Mouse (Mus musculus): Measurements from ENCODE around the gene Atp1b2. TPM values are rescaled to one million over a fixed set of nuclear protein-coding genes. Genes with fewer than 3 reads are reported as not detected.

The Atp1b2 gene
- 76.2 and 79.5 TPM in 2 replicates for polyA plus RNA-seq (2014; fragmentation: Nextera tagmentation; extraction: Ambion mirVana)

GRCm38 (mm10) chr11:69605726-69606490 is at the start of gene Atp1b2:
Atp1b2 (minus strand) TSS chr11:69605942.
- 2% methylated on average over 32 of the region's 32 CpGs for WGBS

GRCm38 (mm10) chr11:69654760-69655159 is 49.0 kb upstream of the Atp1b2 start:
- Histone ChIP-seq H3K36me3 (ENCODE audit: control insufficient read depth, insufficient read depth, low read length) (peaks cover 53% of the 10 kb centered on the region), H3K27ac (ENCODE audit: low read depth, low read length) (peak overlapping the region; percentile 51), H3K27me3 (replicated peaks; ENCODE audit: control insufficient read depth, insufficient read depth, low read length) (no peaks in the 10 kb centered on the region), H3K9ac (ENCODE audit: low read depth, low read length) (no peak overlapping the region), H3K9me3 (ENCODE audit: control insufficient read depth, low read length) (no peaks in the 10 kb centered on the region), H3K4me3 (ENCODE audit: low read depth, low read length) (no peak overlapping the region), H3K4me2 (no peak overlapping the region), H3K4me1 (replicated peaks; ENCODE audit: control insufficient read depth, insufficient read depth, low read length) (peaks cover 26% of the 10 kb centered on the region)
- DNase-seq (ENCODE audit: low spot score) (no peak), ATAC-seq (replicated peaks; ENCODE audit: low FRiP score) (no peak)
- WGBS = 42% methylated on average over 9 of the region's 9 CpGs

More at GRCm38 (mm10) chr11:69605726-69606490, at the start of gene Atp1b2:
- peak within 1 kb of the TSS; percentile 82 for H3K4me3 ChIP-seq (ENCODE audit: low read depth, low read length)
- peak; percentile 92 for ATAC-seq (replicated peaks; ENCODE audit: low FRiP score)
- H3K36me3 ChIP-seq (ENCODE audit: control insufficient read depth, insufficient read depth, low read length) = peaks cover 3% of the 10 kb centered on the region; the same call in 1 of the 2 replicates
- no peaks in the 10 kb centered on the region for H3K9me3 ChIP-seq (ENCODE audit: control insufficient read depth, low read length)
- H3K4me2 ChIP-seq = peak within 1 kb of the TSS; percentile 99
- peaks cover 64% of the 10 kb centered on the region for H3K4me1 ChIP-seq (replicated peaks; ENCODE audit: control insufficient read depth, insufficient read depth, low read length)
- H3K27me3 ChIP-seq (replicated peaks; ENCODE audit: control insufficient read depth, insufficient read depth, low read length) = no peaks in the 10 kb centered on the region; the same call in 1 of the 2 replicates
- peak within 1 kb of the TSS; percentile 85 for H3K27ac ChIP-seq (ENCODE audit: low read depth, low read length)
- DNase-seq (ENCODE audit: low spot score) = peak; percentile 84
- peak within 1 kb of the TSS; percentile 74 for H3K9ac ChIP-seq (ENCODE audit: low read depth, low read length)

- H3K9me3 ChIP-seq (ENCODE audit: control insufficient read depth, low read length) = no peaks in the 10 kb centered on the region
- no peaks in the 10 kb centered on the region for H3K27me3 ChIP-seq (replicated peaks; ENCODE audit: control insufficient read depth, insufficient read depth, low read length)
- H3K27ac ChIP-seq (ENCODE audit: low read depth, low read length) = no peak overlapping the region
- peaks cover 52% of the 10 kb centered on the region for H3K36me3 ChIP-seq (ENCODE audit: control insufficient read depth, insufficient read depth, low read length)
- 79% methylated on average over 5 of the region's 5 CpGs for WGBS
- no peak for ATAC-seq (replicated peaks; ENCODE audit: low FRiP score)
- no peak overlapping the region for H3K9ac ChIP-seq (ENCODE audit: low read depth, low read length)
- no peak for DNase-seq (ENCODE audit: low spot score)
- H3K4me2 ChIP-seq = no peak overlapping the region
- H3K4me3 ChIP-seq (ENCODE audit: low read depth, low read length) = no peak overlapping the region
- H3K4me1 ChIP-seq (replicated peaks; ENCODE audit: control insufficient read depth, insufficient read depth, low read length) = peaks cover 26% of the 10 kb centered on the region
These were observed 47.7 kb upstream of the Atp1b2 start for GRCm38 (mm10) chr11:69653399-69653798.

GRCm38 (mm10) chr11:69645860-69646259 is 40.1 kb upstream of the Atp1b2 start:
- no peaks in the 10 kb centered on the region for H3K27me3 ChIP-seq (replicated peaks; ENCODE audit: control insufficient read depth, insufficient read depth, low read length)
- no peak overlapping the region for H3K9ac ChIP-seq (ENCODE audit: low read depth, low read length)
- H3K4me3 ChIP-seq (ENCODE audit: low read depth, low read length) = no peak overlapping the region
- no peak for ATAC-seq (replicated peaks; ENCODE audit: low FRiP score)
- H3K4me2 ChIP-seq = no peak overlapping the region
- no peak overlapping the region for H3K27ac ChIP-seq (ENCODE audit: low read depth, low read length)
- 93% methylated on average over 5 of the region's 5 CpGs for WGBS
- DNase-seq (ENCODE audit: low spot score) = no peak
- no peaks in the 10 kb centered on the region for H3K9me3 ChIP-seq (ENCODE audit: control insufficient read depth, low read length)
- H3K36me3 ChIP-seq (ENCODE audit: control insufficient read depth, insufficient read depth, low read length) = peaks cover 77% of the 10 kb centered on the region
- no peaks in the 10 kb centered on the region for H3K4me1 ChIP-seq (replicated peaks; ENCODE audit: control insufficient read depth, insufficient read depth, low read length)

GRCm38 (mm10) chr11:69635471-69635870 is 29.7 kb upstream of the Atp1b2 start:
- H3K9ac ChIP-seq (ENCODE audit: low read depth, low read length) = no peak overlapping the region
- DNase-seq (ENCODE audit: low spot score) (no peak), ATAC-seq (replicated peaks; ENCODE audit: low FRiP score) (no peak)
- H3K27me3 ChIP-seq (replicated peaks; ENCODE audit: control insufficient read depth, insufficient read depth, low read length) = no peaks in the 10 kb centered on the region
- peaks cover 15% of the 10 kb centered on the region for H3K4me1 ChIP-seq (replicated peaks; ENCODE audit: control insufficient read depth, insufficient read depth, low read length)
- no peak overlapping the region for H3K27ac ChIP-seq (ENCODE audit: low read depth, low read length)
- no peak overlapping the region for H3K4me2 ChIP-seq
- H3K9me3 ChIP-seq (ENCODE audit: control insufficient read depth, low read length) = no peaks in the 10 kb centered on the region
- H3K36me3 ChIP-seq (ENCODE audit: control insufficient read depth, insufficient read depth, low read length) = peaks cover 6% of the 10 kb centered on the region
- WGBS = 86% methylated on average over 3 of the region's 3 CpGs
- no peak overlapping the region for H3K4me3 ChIP-seq (ENCODE audit: low read depth, low read length)

- no peak for DNase-seq (ENCODE audit: low spot score)
- H3K4me1 ChIP-seq (replicated peaks; ENCODE audit: control insufficient read depth, insufficient read depth, low read length) = peaks cover 15% of the 10 kb centered on the region
- H3K9ac ChIP-seq (ENCODE audit: low read depth, low read length) = peak overlapping the region; percentile 82
- WGBS = under 1% methylated on average over 47 of the region's 50 CpGs
- peak overlapping the region; percentile 79 for H3K4me3 ChIP-seq (ENCODE audit: low read depth, low read length)
- H3K9me3 ChIP-seq (ENCODE audit: control insufficient read depth, low read length) = no peaks in the 10 kb centered on the region
- H3K27ac ChIP-seq (ENCODE audit: low read depth, low read length) = peak overlapping the region; percentile 97
- ATAC-seq (replicated peaks; ENCODE audit: low FRiP score) = peak; percentile 70
- peak overlapping the region; percentile 83 for H3K4me2 ChIP-seq
- H3K36me3 ChIP-seq (ENCODE audit: control insufficient read depth, insufficient read depth, low read length) = no peaks in the 10 kb centered on the region
- no peaks in the 10 kb centered on the region for H3K27me3 ChIP-seq (replicated peaks; ENCODE audit: control insufficient read depth, insufficient read depth, low read length)
These were observed 27.6 kb upstream of the Atp1b2 start for GRCm38 (mm10) chr11:69633128-69633866.

- H3K9me3 ChIP-seq (ENCODE audit: control insufficient read depth, low read length) = no peaks in the 10 kb centered on the region
- under 1% methylated on average over 51 of the region's 56 CpGs for WGBS
These were observed 26.7 kb upstream of the Atp1b2 start, which contains the start of gene Fxr2 for GRCm38 (mm10) chr11:69632284-69633089. Fxr2 (plus strand) TSS chr11:69632990.

GRCm38 (mm10) chr11:69629802-69630201 is 24.1 kb upstream of the Atp1b2 start:
- Histone ChIP-seq H3K9ac (ENCODE audit: low read depth, low read length) (no peak overlapping the region), H3K4me1 (replicated peaks; ENCODE audit: control insufficient read depth, insufficient read depth, low read length) (peaks cover 9% of the 10 kb centered on the region), H3K4me2 (no peak overlapping the region), H3K27ac (ENCODE audit: low read depth, low read length) (no peak overlapping the region), H3K9me3 (ENCODE audit: control insufficient read depth, low read length) (no peaks in the 10 kb centered on the region), H3K4me3 (ENCODE audit: low read depth, low read length) (no peak overlapping the region), H3K36me3 (ENCODE audit: control insufficient read depth, insufficient read depth, low read length) (no peaks in the 10 kb centered on the region), H3K27me3 (replicated peaks; ENCODE audit: control insufficient read depth, insufficient read depth, low read length) (no peaks in the 10 kb centered on the region)
- DNase-seq (ENCODE audit: low spot score) (no peak), ATAC-seq (replicated peaks; ENCODE audit: low FRiP score) (no peak)
- WGBS = 61% methylated on average over 1 of the region's 1 CpGs

More at GRCm38 (mm10) chr11:69632284-69633089, 26.7 kb upstream of the Atp1b2 start, which contains the start of gene Fxr2:
- ATAC-seq (replicated peaks; ENCODE audit: low FRiP score) (peak; percentile 97), DNase-seq (ENCODE audit: low spot score) (peak; percentile 99)
- peak within 1 kb of the TSS; percentile 82 for H3K9ac ChIP-seq (ENCODE audit: low read depth, low read length)
- peak within 1 kb of the TSS; percentile 97 for H3K27ac ChIP-seq (ENCODE audit: low read depth, low read length)
- peak within 1 kb of the TSS; percentile 79 for H3K4me3 ChIP-seq (ENCODE audit: low read depth, low read length)
- H3K4me2 ChIP-seq = peak within 1 kb of the TSS; percentile 83
- no peaks in the 10 kb centered on the region for H3K36me3 ChIP-seq (ENCODE audit: control insufficient read depth, insufficient read depth, low read length)
- peaks cover 15% of the 10 kb centered on the region for H3K4me1 ChIP-seq (replicated peaks; ENCODE audit: control insufficient read depth, insufficient read depth, low read length)
- no peaks in the 10 kb centered on the region for H3K27me3 ChIP-seq (replicated peaks; ENCODE audit: control insufficient read depth, insufficient read depth, low read length)
